9 mouse cellular contexts compared by ENCODE assay signal in the genomic region with DNA sequence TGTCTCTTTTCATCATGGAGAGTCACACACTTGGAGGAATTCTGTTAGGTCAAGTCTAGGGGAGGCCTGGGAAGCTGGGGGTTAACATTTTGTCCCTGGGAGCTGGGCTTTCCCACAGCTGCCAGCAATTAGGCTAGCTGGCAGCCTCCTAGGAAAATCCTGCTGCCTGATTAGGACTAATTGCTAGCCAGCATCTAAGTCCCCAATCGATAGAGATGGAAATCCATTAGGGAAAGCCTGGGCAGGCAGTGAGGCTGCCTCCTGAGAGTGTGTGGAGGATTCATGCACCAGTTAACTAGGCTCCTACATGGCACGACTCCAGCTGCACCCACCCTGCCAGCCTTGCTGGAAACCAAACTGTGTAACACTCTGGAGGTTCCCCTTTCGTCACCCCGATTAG. TPM values are rescaled to one million over a fixed set of nuclear protein-coding genes. Genes with fewer than 3 reads are reported as not detected.
DNase-seq lines count a peak whose midpoint lies in the region; ATAC-seq lines count a peak whose summit lies in the region.
"Had no signal": no experiment of that assay in that cellular context is flagged by ENCODE, and none has a peak within 500 bp of the region (broad histone marks: within the 10 kb centered on the region; RNA-seq: fewer than 3 reads in every experiment).

No protein-coding gene starts in this region.

- H3K27ac ChIP-seq in embryonic facial prominence, embryonic 14.5 days (replicated peaks; ENCODE audit: low read depth, low read length): no peak overlapping the region; the same call in 1 of the 2 replicates
- no peak overlapping the region; the same call in 1 of the 2 replicates for H3K27ac ChIP-seq in midbrain, embryonic 13.5 days
- H3K27ac ChIP-seq: liver, embryonic 13.5 days had no signal

- ATAC-seq in embryonic facial prominence, embryonic 14.5 days (ENCODE audit: low read depth): peak; percentile 85
- peak; percentile 56; the same call in 1 of the 2 replicates for ATAC-seq in midbrain, embryonic 13.5 days

- no peaks in the 10 kb centered on the region for H3K9me3 ChIP-seq in embryonic facial prominence, embryonic 14.5 days (ENCODE audit: control insufficient read depth, low read length)
- H3K9me3 ChIP-seq in midbrain, embryonic 13.5 days: no peaks in the 10 kb centered on the region
- H3K9me3 ChIP-seq: liver, embryonic 13.5 days had no signal

- WGBS in embryonic facial prominence, embryonic 14.5 days: 29% methylated on average over 4 of the region's 4 CpGs
- 44% methylated on average over 4 of the region's 4 CpGs for WGBS in midbrain, embryonic 13.5 days

- peaks cover 4% of the 10 kb centered on the region; the same call in 1 of the 2 replicates for H3K4me1 ChIP-seq in embryonic facial prominence, embryonic 14.5 days (ENCODE audit: control insufficient read depth, insufficient read depth, low read length)
- H3K4me1 ChIP-seq in midbrain, embryonic 13.5 days (replicated peaks): peaks cover 9% of the 10 kb centered on the region
- H3K4me1 ChIP-seq: liver, embryonic 13.5 days had no signal

- H3K9ac ChIP-seq in embryonic facial prominence, embryonic 14.5 days (ENCODE audit: low read depth, low read length): no peak overlapping the region
- no peak overlapping the region for H3K9ac ChIP-seq in midbrain, embryonic 13.5 days (replicated peaks)
- H3K9ac ChIP-seq: liver, embryonic 13.5 days had no signal

- H3K4me3 ChIP-seq in embryonic facial prominence, embryonic 14.5 days (ENCODE audit: low read depth, low read length): no peak overlapping the region
- no peak overlapping the region for H3K4me3 ChIP-seq in midbrain, embryonic 13.5 days (replicated peaks)
- H3K4me3 ChIP-seq: liver, embryonic 13.5 days had no signal

- no peaks in the 10 kb centered on the region for H3K27me3 ChIP-seq in embryonic facial prominence, embryonic 14.5 days (replicated peaks; ENCODE audit: control insufficient read depth, insufficient read depth, low read length)
- no peaks in the 10 kb centered on the region for H3K27me3 ChIP-seq in midbrain, embryonic 13.5 days
- H3K27me3 ChIP-seq: liver, embryonic 13.5 days had no signal

- no peak overlapping the region for H3K4me2 ChIP-seq in embryonic facial prominence, embryonic 14.5 days (ENCODE audit: low read depth, low read length)
- H3K4me2 ChIP-seq in midbrain, embryonic 13.5 days (replicated peaks): no peak overlapping the region
- H3K4me2 ChIP-seq: liver, embryonic 13.5 days had no signal

- no peaks in the 10 kb centered on the region for H3K36me3 ChIP-seq in embryonic facial prominence, embryonic 14.5 days (ENCODE audit: control insufficient read depth, insufficient read depth, low read length)
- no peaks in the 10 kb centered on the region for H3K36me3 ChIP-seq in midbrain, embryonic 13.5 days
- H3K36me3 ChIP-seq: liver, embryonic 13.5 days had no signal

- DNase-seq in kidney, adult 9 months: peak; percentile 2
- DNase-seq in kidney, adult 8-10 months: no peak
- DNase-seq in embryonic facial prominence, embryonic 14.5 days (ENCODE audit: low spot score): peak; percentile 86
- peak; percentile 54 for DNase-seq in hindlimb bud, embryonic 11.5 days (ENCODE audit: extremely low spot score, low read depth, low spot score)
- no peak for DNase-seq in cerebellum, adult 9-10 months
- DNase-seq in adipocyte (ENCODE audit: low spot score): no peak
- DNase-seq in c-Kit-positive CD71-positive TER-119-positive erythroid progenitor cells, embryonic 14.5 days (ENCODE audit: low spot score): no peak
- DNase-seq: liver, embryonic 13.5 days had no signal

RNA-seq across cellular contexts. Expression of a gene that starts 39.5 kb away (rescaled TPM):
- polyA plus RNA-seq in embryonic facial prominence, embryonic 14.5 days (2014; fragmentation: Nextera tagmentation; extraction: Ambion mirVana): 3.6 and 4.1 TPM in 2 replicates
- polyA plus RNA-seq in midbrain, embryonic 13.5 days (2015; fragmentation: Nextera tagmentation; extraction: Ambion mirVana): 5.1 and 6.3 TPM in 2 replicates

Comparison
In these comparisons a context has a peak if more than half of its experiments do, and no peak if none do; other contexts are left out.
1. DNase-seq: peak in kidney, adult 9 months (single experiment), embryonic facial prominence, embryonic 14.5 days (single experiment) and hindlimb bud, embryonic 11.5 days (single experiment); none in kidney, adult 8-10 months (0 of 2), cerebellum, adult 9-10 months (single experiment), adipocyte (single experiment) and c-Kit-positive CD71-positive TER-119-positive erythroid progenitor cells, embryonic 14.5 days (single experiment).